Mouse (Mus musculus) natural killer cell, adult 2 months (primary cell): Measurements from ENCODE around the gene Comt.

Experiments used
- DNase-seq, 2 experiments: peaks; one replicate each; pipeline ENCODE4 v3.0.0; 2022; ENCODE audit warnings: low spot score in 2 of 2

Comt gene

DNA sequence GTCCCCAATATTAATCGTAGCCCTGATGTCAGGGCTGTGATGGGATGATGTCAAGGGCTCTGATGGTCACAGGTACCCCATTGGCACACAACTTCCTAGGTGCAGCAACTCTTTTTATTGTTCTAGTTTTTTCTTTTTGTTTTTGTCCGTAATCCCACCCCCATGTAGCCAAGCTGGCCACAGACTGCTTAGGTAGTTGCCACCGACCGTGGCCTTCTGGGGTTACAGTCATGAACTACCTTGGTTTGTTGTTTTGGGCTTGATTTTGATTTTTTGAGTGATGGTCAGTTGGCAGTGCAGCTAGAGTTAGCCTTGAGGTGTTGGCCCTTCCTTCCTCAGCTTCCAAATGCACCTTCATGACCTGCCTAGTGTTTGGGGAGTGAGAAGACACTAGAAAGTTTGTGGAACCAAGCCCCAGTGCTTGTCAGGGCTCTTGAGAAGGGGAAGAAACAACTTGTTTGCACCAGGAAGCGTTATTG is at the start of gene Comt:
Gene Comt (minus strand): TSS at position 51 of the 479 bp plus-strand sequence.
- DNase-seq: no peak

DNA sequence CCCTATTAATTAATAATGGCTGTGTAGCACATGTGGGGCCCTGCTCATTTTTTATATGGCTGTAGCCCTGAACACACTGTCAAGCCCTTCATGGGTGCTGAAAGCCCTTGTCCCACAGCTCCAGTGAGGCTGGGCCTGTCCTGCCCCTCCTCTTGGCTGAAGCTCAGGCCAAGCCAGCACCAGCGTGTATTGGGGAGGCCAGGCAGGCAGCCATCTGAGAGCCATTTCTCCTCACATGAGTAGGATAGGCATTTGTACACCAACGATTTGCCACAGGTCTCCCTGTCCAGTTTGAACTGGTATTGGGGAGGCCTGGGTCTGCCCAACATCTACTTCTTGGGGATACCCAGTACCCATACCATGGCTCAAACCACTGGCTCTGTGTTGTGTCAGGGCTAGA is 47.4 kb upstream of the Comt start:
- no peak for DNase-seq

DNA sequence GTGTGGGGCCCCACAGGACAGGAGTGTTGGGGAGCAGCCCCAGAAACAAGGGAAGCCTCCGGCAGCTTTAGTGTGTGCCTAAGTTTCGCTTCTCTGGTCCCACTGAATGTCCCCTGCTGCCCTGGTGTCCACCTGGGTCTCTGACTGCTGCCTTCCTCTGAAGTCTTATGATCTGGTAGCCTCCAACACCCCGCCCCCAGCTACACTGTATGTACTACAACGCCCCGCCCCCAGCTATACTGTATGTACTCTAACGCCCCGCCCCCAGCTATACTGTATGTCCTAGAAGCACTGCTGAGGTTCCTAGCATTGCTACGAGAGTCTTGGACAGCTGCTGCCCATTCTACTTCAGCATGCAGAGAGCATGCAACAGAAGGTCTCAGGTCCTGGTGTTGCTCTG is 46.3 kb upstream of the Comt start:
- no peak for DNase-seq

DNA sequence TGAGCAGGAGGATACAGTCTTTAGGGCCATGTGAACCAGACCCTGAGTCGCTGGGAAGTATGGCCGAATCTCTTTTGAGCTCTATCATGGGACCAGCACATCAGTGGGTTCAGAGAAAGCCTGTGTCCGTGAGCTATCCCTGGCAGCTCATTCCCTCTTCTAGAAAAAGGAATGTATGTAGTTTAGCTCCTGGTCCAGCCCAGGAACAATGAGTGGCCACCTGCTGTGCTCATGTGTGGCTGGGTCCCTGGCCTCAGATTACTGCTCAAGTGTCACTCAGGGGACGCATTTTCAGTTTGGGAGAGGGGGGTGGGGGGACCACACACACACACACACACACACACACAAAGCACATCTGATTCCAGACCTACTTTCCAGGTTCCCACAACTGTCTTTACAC is 45.8 kb upstream of the Comt start:
- no peak for DNase-seq

GRCm38 (mm10) chr16:18471976-18472375 is 45.3 kb upstream of the Comt start:
- DNase-seq: no peak

GRCm38 (mm10) chr16:18471381-18471955 is 44.8 kb upstream of the Comt start:
- DNase-seq: no peak

- DNase-seq: no peak
These were observed 44.2 kb upstream of the Comt start for GRCm38 (mm10) chr16:18470829-18471228.

- DNase-seq: no peak
These were observed 37.6 kb upstream of the Comt start for GRCm38 (mm10) chr16:18464271-18464670.

DNA sequence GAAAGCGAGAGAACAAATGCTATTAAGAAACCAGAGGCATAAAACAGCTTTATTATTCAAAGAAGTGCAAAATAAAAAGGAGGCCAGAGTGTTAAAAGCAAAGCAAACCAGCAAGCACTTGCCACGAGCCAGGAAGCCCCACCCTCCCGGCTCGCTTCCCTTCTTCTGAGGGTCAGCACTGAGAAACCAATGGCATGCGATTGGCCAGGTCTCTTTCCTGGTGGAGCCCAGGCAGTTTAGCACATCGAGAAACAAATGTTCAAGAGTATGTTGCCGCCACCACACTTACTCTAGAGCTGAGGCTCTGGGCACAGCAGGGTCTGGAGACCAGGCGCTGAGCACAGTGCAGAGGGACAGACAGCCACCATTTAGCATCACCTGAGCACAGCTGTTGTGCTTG is 35.9 kb upstream of the Comt start:
- no peak for DNase-seq

- no peak for DNase-seq
These were observed 35.4 kb upstream of the Comt start for GRCm38 (mm10) chr16:18462031-18462430.

DNA sequence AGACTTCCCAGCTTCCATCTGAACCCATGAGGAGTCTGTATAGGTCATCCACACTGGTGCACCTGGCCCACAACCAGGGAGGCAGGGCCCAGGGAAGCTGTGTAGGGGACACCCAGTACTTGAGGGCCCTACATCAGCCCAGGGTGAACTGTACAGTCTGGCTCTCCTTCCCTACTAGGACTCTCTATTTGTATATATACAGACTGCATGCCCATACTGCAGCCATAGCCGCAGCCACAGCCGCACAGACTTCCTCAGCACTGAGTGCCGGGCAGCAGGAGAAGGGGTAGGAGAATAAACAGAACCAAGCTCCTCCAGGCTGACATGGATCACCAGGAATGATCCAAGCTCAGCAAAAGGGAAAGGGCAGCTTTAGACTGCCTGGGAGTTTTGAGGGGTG is 34.2 kb upstream of the Comt start:
- no peak for DNase-seq

- peak; percentile 27 to 43 for DNase-seq
These were observed 33.3 kb upstream of the Comt start for GRCm38 (mm10) chr16:18459955-18460370.

DNA sequence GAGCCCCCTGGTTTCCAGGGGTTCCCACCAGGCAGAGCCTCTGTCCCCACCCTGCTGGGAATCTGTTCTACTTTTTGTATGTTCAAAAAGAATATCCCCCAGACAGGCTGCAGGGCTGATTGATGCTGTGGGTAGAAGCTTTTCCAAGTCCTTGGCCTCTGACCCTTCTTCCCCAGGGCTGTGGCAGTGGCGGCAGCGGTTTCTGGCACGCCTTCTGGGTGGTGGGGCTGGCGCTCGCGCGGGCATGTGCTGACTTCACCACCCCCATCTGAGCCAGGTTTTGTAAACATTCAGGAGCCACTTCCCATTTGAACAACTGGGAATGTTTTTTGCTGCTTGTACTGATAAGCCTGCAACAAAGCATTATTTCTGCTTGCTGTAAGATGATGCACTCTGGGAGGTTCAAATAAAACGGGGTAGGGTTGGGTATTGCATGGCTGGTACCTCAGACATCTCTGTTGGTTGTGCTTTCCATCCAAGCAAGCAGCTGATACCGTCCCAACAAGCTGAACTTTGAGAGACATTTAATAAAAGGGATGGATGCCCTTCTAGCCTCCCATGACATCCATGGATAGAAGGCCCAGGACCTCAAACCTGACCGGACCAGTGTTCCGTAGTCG is 32.8 kb upstream of the Comt start:
- no peak for DNase-seq

- no peak for DNase-seq
These were observed 32.0 kb upstream of the Comt start for GRCm38 (mm10) chr16:18458661-18459060.

- DNase-seq: no peak
These were observed 28.8 kb upstream of the Comt start for GRCm38 (mm10) chr16:18455407-18455806.

- no peak for DNase-seq
These were observed 27.2 kb upstream of the Comt start for GRCm38 (mm10) chr16:18453846-18454245.

- no peak for DNase-seq
These were observed 25.8 kb upstream of the Comt start for GRCm38 (mm10) chr16:18452361-18452862.

- no peak for DNase-seq
These were observed 25.0 kb upstream of the Comt start for GRCm38 (mm10) chr16:18451486-18452181.

DNA sequence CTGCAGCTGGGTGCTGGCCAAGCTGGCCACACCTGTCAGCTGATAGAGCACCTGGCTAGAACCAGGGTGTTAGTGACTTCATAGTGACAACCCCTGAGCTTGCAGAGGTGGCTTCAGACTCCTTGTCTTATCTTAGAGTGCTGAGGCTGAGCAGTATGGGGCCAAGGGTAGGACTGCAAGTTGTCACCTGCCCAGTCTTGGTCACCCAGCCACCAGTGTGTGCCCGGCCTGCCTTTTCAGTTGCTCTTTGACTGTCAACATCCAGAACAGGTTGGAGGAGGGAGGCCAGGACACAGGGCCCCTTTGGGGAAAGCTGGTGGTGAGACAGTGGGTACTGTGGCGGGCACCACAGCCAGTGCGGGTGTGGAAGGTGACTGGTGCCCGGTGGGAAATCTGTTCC is 22.4 kb upstream of the Comt start:
- DNase-seq: no peak

GRCm38 (mm10) chr16:18448104-18448503 is 21.5 kb upstream of the Comt start:
- DNase-seq: no peak

DNA sequence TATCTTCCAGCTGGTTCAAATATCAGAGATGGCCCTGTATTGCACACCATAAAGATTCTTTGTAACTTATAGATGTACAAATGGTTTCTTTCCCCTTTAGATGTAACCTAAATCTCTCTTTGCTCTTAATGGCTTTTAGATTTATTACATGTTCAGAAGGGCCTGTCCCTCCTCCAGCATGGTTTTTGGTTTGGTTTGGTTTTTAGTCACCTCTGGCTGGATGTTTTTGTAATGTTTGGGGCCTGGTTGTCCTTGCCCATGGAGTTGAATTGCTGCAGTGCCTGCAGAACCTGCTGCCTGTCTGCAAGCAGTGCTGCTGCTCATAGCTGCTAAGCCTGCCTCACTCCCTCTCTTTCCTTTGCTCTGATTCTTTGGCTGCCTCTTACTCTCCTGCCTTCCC is 20.6 kb upstream of the Comt start:
- no peak for DNase-seq

DNA sequence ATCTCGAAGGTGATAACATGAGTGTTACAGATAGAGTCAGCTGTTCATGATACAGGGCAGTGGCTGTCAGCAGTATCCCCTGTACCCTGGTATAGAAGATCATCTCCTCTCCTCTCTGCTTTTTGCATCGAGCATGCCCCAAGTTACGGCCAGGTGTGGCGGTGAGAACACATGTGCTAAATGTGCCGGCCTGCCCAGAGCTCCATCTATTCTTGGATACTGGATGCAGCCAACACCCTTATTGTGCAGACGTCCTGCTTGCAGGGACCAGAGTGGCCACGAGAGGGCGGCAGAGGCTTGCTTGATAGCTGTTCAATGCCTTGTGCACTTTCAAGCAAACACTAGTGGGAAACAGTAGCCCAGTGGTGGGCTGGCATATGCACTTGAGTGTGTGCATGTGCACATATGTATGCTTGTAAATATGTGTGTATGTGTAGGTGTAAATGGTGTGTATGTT is 16.8 kb upstream of the Comt start:
- DNase-seq: peak; percentile 78 to 84

DNA sequence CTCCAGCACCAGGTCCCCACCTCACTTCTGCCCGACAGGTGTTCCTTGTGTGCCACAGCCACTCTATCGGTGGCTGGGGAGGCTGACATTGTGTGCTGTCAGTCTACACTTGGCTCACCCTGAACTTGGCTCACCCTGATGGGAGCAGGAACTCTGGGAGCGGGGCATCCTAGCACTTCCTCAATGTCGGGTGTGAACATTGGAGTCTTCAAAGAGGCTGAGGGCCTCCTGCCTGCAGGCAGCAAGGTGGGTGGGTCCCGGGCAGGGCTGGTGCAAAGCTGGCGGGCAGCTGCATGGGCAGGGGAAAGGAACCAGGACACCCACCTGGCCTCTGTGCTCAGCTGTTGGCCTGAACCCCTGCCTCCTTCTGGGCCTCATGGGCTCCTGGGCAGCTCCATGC is 9.5 kb upstream of the Comt start:
- no peak for DNase-seq
